Mouse (Mus musculus) brain, embryonic 14.5 days (tissue): ENCODE measurements at regions not wholly inside any gene's neighbourhood (a gene's known extent, or its start where the extent isn't known, plus 50 kb on each side); places are given as distances from the start of the nearest gene placed in this dataset.

Experiments used
- CTCF ChIP-seq: fragments of 200-500 bp; IDR thresholded peaks from 2 replicates; pipeline ENCODE4 v1.5.1; 2012; ENCODE audit warnings: inconsistent platforms, mild to moderate bottlenecking, moderate library complexity, borderline replicate concordance; ENCODE audit not compliant: insufficient read depth, insufficient read length; ENCODE audit errors: extremely low read depth
- POLR2A ChIP-seq: fragments of 200-500 bp; IDR thresholded peaks from 2 replicates; pipeline ENCODE4 v1.6.1; 2012; ENCODE audit warnings: mild to moderate bottlenecking, inconsistent platforms, borderline replicate concordance; ENCODE audit not compliant: poor library complexity, insufficient read depth, insufficient read length, severe bottlenecking; ENCODE audit errors: extremely low read depth

DNA sequence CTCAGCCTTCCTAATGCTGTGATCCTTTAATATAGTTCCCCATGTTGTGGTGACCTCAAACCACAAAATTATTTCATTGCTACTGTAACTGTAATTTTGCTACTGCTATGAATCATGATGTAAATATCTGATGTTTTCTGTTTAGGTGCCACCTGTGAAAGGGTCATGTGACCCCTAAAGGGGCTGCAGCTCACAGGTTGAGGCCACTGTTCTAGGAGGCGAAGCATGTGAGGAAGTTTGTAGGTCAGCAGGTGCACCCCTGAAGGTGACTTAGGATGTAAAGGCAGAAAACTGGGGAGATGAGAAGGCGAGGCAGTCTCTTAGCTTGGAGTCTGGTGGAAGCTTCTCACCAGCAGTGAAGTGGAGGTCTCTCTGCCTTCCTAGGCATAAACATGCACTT lies 105.8 kb upstream of the Adra1d start:
- no peak for TF ChIP-seq POLR2A
- no peak for TF ChIP-seq CTCF
